Mouse (Mus musculus) kidney, adult 2 months (tissue): ENCODE measurements around the gene 1700017N19Rik.

Source experiments
- CTCF ChIP-seq: fragments of 200-500 bp; conservative IDR thresholded peaks from 2 replicates; pipeline ENCODE4 v1.5.1; 2011; ENCODE audit warnings: low read depth, mild to moderate bottlenecking, control low read depth, low read length, moderate library complexity, mixed read lengths; ENCODE audit not compliant: insufficient read depth, insufficient read length
- POLR2A ChIP-seq: fragments of 200-500 bp; IDR thresholded peaks from one replicate; pipeline ENCODE4 v1.6.1; 2011; ENCODE audit warnings: low read depth, low read length, control low read depth

DNA sequence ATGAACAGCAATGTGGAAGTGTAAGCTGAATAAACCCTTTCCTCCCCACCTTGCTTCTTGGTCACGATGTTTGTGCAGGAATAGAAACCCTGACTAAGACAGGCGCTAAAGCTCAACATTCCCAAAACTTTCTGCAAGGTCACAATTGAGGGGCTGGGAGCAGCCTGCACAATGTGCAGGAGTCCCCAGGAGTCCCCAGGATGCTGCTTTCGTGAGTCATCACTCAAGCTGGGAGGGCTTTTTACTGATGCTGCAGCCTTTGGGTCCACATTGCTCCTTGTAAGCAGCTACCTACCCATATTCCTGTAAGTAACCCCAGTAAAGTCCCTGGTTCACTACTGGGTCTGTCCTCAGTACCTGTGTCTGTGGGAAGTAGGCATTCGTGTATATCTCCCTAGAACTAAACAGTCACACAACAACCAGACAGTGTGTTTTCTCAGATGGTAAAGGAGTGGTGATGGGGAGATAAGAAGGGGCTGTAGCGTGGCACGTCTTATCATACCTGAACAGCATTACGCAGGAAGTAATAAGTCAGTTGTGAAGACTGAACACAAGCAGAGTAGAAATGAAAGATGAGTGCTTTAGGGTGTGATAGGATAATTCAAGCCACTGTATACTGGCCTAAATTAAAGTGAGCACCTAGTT lies 15.7 kb upstream of the 1700017N19Rik start:
- TF ChIP-seq CTCF (no peak), POLR2A (no peak)
